ENCODE assay signal across 14 mouse cellular contexts in the genomic region with DNA sequence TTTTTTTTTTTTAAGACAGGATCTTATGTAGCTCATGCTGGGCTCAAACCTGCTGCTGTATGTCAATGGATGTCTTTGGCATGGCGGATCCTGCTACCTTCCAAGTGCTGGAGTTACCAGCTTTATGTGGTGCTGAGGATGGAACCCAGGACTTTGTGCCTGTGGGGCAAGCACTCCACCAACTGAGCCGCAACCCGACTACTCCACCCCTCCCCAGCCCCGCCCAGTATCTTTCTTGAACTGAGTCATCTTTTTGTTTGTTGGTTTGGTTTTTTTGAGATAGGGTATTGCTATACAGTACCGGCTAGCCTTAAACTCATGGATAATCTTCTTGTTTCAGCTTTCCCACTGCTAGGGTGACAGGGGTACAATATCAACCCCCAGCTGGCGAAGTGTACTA. TPM values are rescaled to one million over a fixed set of nuclear protein-coding genes. Genes with fewer than 3 reads are reported as not detected.
DNase-seq lines count a peak whose midpoint lies in the region; ATAC-seq and TF ChIP-seq lines count a peak whose summit lies in the region.
"Had no signal": no experiment of that assay in that cellular context is flagged by ENCODE, and none has a peak within 500 bp of the region (broad histone marks: within the 10 kb centered on the region; RNA-seq: fewer than 3 reads in every experiment).

No protein-coding gene starts in this region.

- H3K27ac ChIP-seq in hindbrain, postnatal 0 days, result no peak overlapping the region
- no peak overlapping the region for H3K27ac ChIP-seq in hindbrain, embryonic 13.5 days
- H3K27ac ChIP-seq in brown adipose tissue, adult 24 weeks (replicated peaks; ENCODE audit: low read depth, low read length), result no peak overlapping the region
- peak overlapping the region; percentile 40; the same call in 1 of the 2 replicates for H3K27ac ChIP-seq in liver, embryonic 11.5 days (ENCODE audit: low read depth, low read length)
- no peak overlapping the region for H3K27ac ChIP-seq in forebrain, postnatal 0 days (ENCODE audit: low read depth, low read length)
- H3K27ac ChIP-seq: embryonic facial prominence, embryonic 15.5 days had no signal

- H3K27me3 ChIP-seq in erythroblast, embryonic 14.5 days (ENCODE audit: control insufficient read depth), result no peaks in the 10 kb centered on the region
- H3K27me3 ChIP-seq in hindbrain, postnatal 0 days (ENCODE audit: insufficient read depth, low read length), result no peaks in the 10 kb centered on the region
- no peaks in the 10 kb centered on the region for H3K27me3 ChIP-seq in hindbrain, embryonic 13.5 days
- no peaks in the 10 kb centered on the region for H3K27me3 ChIP-seq in liver, embryonic 11.5 days (replicated peaks; ENCODE audit: control insufficient read depth, insufficient read depth, low read length)
- H3K27me3 ChIP-seq in forebrain, postnatal 0 days (ENCODE audit: insufficient read depth, low read length), result no peaks in the 10 kb centered on the region
- H3K27me3 ChIP-seq: embryonic facial prominence, embryonic 15.5 days had no signal

- WGBS in hindbrain, postnatal 0 days, result 96% methylated on average over 6 of the region's 6 CpGs
- WGBS in hindbrain, embryonic 13.5 days, result 95% methylated on average over 6 of the region's 6 CpGs
- WGBS in liver, embryonic 11.5 days, result 65% methylated on average over 6 of the region's 6 CpGs
- 93% methylated on average over 6 of the region's 6 CpGs for WGBS in forebrain, postnatal 0 days

- H3K9ac ChIP-seq in hindbrain, postnatal 0 days (replicated peaks; ENCODE audit: low read length), result no peak overlapping the region
- H3K9ac ChIP-seq in hindbrain, embryonic 13.5 days, result no peak overlapping the region
- no peak overlapping the region for H3K9ac ChIP-seq in liver, embryonic 11.5 days (ENCODE audit: low read depth, low read length)
- H3K9ac ChIP-seq in forebrain, postnatal 0 days, result no peak overlapping the region
- H3K9ac ChIP-seq: embryonic facial prominence, embryonic 15.5 days had no signal

- peak overlapping the region; percentile 83 for H3K4me3 ChIP-seq in erythroblast, embryonic 14.5 days (replicated peaks)
- H3K4me3 ChIP-seq in hindbrain, postnatal 0 days (ENCODE audit: low read length), result no peak overlapping the region
- H3K4me3 ChIP-seq in hindbrain, embryonic 13.5 days, result no peak overlapping the region
- H3K4me3 ChIP-seq in brown adipose tissue, adult 24 weeks (ENCODE audit: insufficient read depth, low read depth, low read length), result peak overlapping the region; percentile 85; the same call in 1 of the 2 replicates
- peak overlapping the region; percentile 78 for H3K4me3 ChIP-seq in liver, embryonic 11.5 days (ENCODE audit: low read depth, low read length)
- no peak overlapping the region for H3K4me3 ChIP-seq in forebrain, postnatal 0 days (ENCODE audit: low read depth, low read length)

- DNase-seq in hindbrain, postnatal 0 days (ENCODE audit: low spot score), result no peak
- no peak for DNase-seq in liver, embryonic 11.5 days (ENCODE audit: low spot score)
- no peak for DNase-seq in urinary bladder, postnatal 14 days (ENCODE audit: low spot score)
- DNase-seq in forebrain, postnatal 0 days, result no peak
- DNase-seq: adrenal gland, postnatal 10 days; cerebellum, adult 18-20 months; kidney, adult 9 months; lung, adult 18-20 months; thymus, postnatal 4 days had no signal

- TF ChIP-seq CTCF in hindbrain, postnatal 0 days (IDR thresholded peaks at IDR 0.05; ENCODE audit: low read depth), result no peak
- no peak for TF ChIP-seq CTCF in forebrain, postnatal 0 days (IDR thresholded peaks at IDR 0.05; ENCODE audit: low read depth)

- no peak for ATAC-seq in erythroblast, adult 5-6 weeks (replicated peaks; ENCODE audit: low FRiP score, poor library complexity, severe bottlenecking)
- ATAC-seq in hindbrain, postnatal 0 days, result no peak
- no peak for ATAC-seq in hindbrain, embryonic 13.5 days (ENCODE audit: low FRiP score)
- peak; percentile 46 for ATAC-seq in liver, embryonic 11.5 days (replicated peaks; ENCODE audit: low FRiP score)
- ATAC-seq in forebrain, postnatal 0 days, result no peak

- peaks cover 67% of the 10 kb centered on the region for H3K36me3 ChIP-seq in erythroblast, embryonic 14.5 days (ENCODE audit: control insufficient read depth)
- peaks cover 27% of the 10 kb centered on the region for H3K36me3 ChIP-seq in hindbrain, postnatal 0 days (ENCODE audit: insufficient read depth, low read length)
- peaks cover 46% of the 10 kb centered on the region for H3K36me3 ChIP-seq in hindbrain, embryonic 13.5 days
- H3K36me3 ChIP-seq in liver, embryonic 11.5 days (ENCODE audit: control insufficient read depth, insufficient read depth, low read length), result peaks cover 29% of the 10 kb centered on the region
- H3K36me3 ChIP-seq in forebrain, postnatal 0 days (ENCODE audit: insufficient read depth), result peaks cover 38% of the 10 kb centered on the region

- H3K4me2 ChIP-seq in hindbrain, postnatal 0 days (ENCODE audit: low read depth, low read length), result 0 out of 2 replicates have a peak overlapping the region, but pooled peaks have one; percentile 90
- no peak overlapping the region for H3K4me2 ChIP-seq in hindbrain, embryonic 13.5 days
- H3K4me2 ChIP-seq in liver, embryonic 11.5 days, result peak overlapping the region; percentile 97
- no peak overlapping the region for H3K4me2 ChIP-seq in forebrain, postnatal 0 days (ENCODE audit: low read depth)

- H3K9me3 ChIP-seq in erythroblast, embryonic 14.5 days (ENCODE audit: control insufficient read depth, low read length), result no peaks in the 10 kb centered on the region
- no peaks in the 10 kb centered on the region for H3K9me3 ChIP-seq in hindbrain, postnatal 0 days (ENCODE audit: low read length)
- H3K9me3 ChIP-seq in hindbrain, embryonic 13.5 days, result no peaks in the 10 kb centered on the region
- no peaks in the 10 kb centered on the region for H3K9me3 ChIP-seq in liver, embryonic 11.5 days (ENCODE audit: control insufficient read depth, low read length)
- H3K9me3 ChIP-seq in forebrain, postnatal 0 days (ENCODE audit: low read length), result no peaks in the 10 kb centered on the region
- H3K9me3 ChIP-seq: embryonic facial prominence, embryonic 15.5 days had no signal

- H3K4me1 ChIP-seq in erythroblast, embryonic 14.5 days (ENCODE audit: control insufficient read depth), result peaks cover 35% of the 10 kb centered on the region
- H3K4me1 ChIP-seq in hindbrain, postnatal 0 days (ENCODE audit: insufficient read depth, low read length), result peaks cover 16% of the 10 kb centered on the region
- H3K4me1 ChIP-seq in hindbrain, embryonic 13.5 days (replicated peaks), result peaks cover 23% of the 10 kb centered on the region
- H3K4me1 ChIP-seq in brown adipose tissue, adult 24 weeks (ENCODE audit: control insufficient read depth, insufficient read depth, insufficient read length, low read length), result no peaks in the 10 kb centered on the region; the same call in 1 of the 2 replicates
- H3K4me1 ChIP-seq in liver, embryonic 11.5 days (replicated peaks; ENCODE audit: control insufficient read depth, insufficient read depth, low read length), result peaks cover 19% of the 10 kb centered on the region
- peaks cover 14% of the 10 kb centered on the region; the same call in 1 of the 2 replicates for H3K4me1 ChIP-seq in forebrain, postnatal 0 days (ENCODE audit: insufficient read depth)

RNA-seq across cellular contexts. Expression of a gene that starts 2.4 kb away (rescaled TPM):
- 8.3 and 21.1 TPM in 2 replicates for polyA plus RNA-seq in erythroblast, embryonic 14.5 days (2012)
- total RNA-seq in erythroblast, adult 5-6 weeks (2015; ENCODE audit: low replicate concordance), result 78.0 and 168 TPM in 2 replicates
- total RNA-seq in erythroblast, adult 5-6 weeks (2017; ENCODE audit: low replicate concordance), result 43.4 and 55.3 TPM in 2 replicates
- 116 and 144 TPM in 2 replicates for total RNA-seq in hindbrain, postnatal 0 days (2014; rRNA removed)
- 727 and 733 TPM in 2 replicates for polyA plus RNA-seq in hindbrain, postnatal 0 days (2015; fragmentation: Nextera tagmentation; extraction: Ambion mirVana)
- 693 and 710 TPM in 2 replicates for polyA plus RNA-seq in hindbrain, embryonic 13.5 days (2015; fragmentation: Nextera tagmentation; extraction: Ambion mirVana)
- 3,242 and 3,801 TPM in 2 replicates for polyA plus RNA-seq in brown adipose tissue, adult 24 weeks (2012; ENCODE audit: insufficient read depth, insufficient read length, missing spikeins)
- polyA plus RNA-seq in liver, embryonic 11.5 days (2014; fragmentation: Nextera tagmentation; extraction: Ambion mirVana), result 528 and 573 TPM in 2 replicates
- 139 and 295 TPM in 2 replicates for total RNA-seq in forebrain, postnatal 0 days (2014; rRNA removed)
- polyA plus RNA-seq in forebrain, postnatal 0 days (2015; fragmentation: Nextera tagmentation; extraction: Ambion mirVana), result 570 and 702 TPM in 2 replicates

RNA-seq across cellular contexts. Expression of a gene that starts 12.3 kb away (rescaled TPM):
- 1.3 and 2.0 TPM in 2 replicates for polyA plus RNA-seq in erythroblast, embryonic 14.5 days (2012)
- total RNA-seq in erythroblast, adult 5-6 weeks (2015; ENCODE audit: low replicate concordance), result 10.6 and 12.3 TPM in 2 replicates
- 38.9 and 39.4 TPM in 2 replicates for total RNA-seq in erythroblast, adult 5-6 weeks (2017; ENCODE audit: low replicate concordance)
- total RNA-seq in hindbrain, postnatal 0 days (2014; rRNA removed), result 7.4 and 8.6 TPM in 2 replicates
- 11.3 and 12.5 TPM in 2 replicates for polyA plus RNA-seq in hindbrain, postnatal 0 days (2015; fragmentation: Nextera tagmentation; extraction: Ambion mirVana)
- polyA plus RNA-seq in hindbrain, embryonic 13.5 days (2015; fragmentation: Nextera tagmentation; extraction: Ambion mirVana), result 13.6 and 15.6 TPM in 2 replicates
- polyA plus RNA-seq in brown adipose tissue, adult 24 weeks (2012; ENCODE audit: insufficient read depth, insufficient read length, missing spikeins), result 5.2 and 8.1 TPM in 2 replicates
- 5.9 and 7.3 TPM in 2 replicates for polyA plus RNA-seq in liver, embryonic 11.5 days (2014; fragmentation: Nextera tagmentation; extraction: Ambion mirVana)
- total RNA-seq in forebrain, postnatal 0 days (2014; rRNA removed), result 15.6 and 16.0 TPM in 2 replicates
- polyA plus RNA-seq in forebrain, postnatal 0 days (2015; fragmentation: Nextera tagmentation; extraction: Ambion mirVana), result 11.7 TPM in 2 replicates

RNA-seq across cellular contexts. Expression of a gene that starts 14.9 kb away (rescaled TPM):
- polyA plus RNA-seq in erythroblast, embryonic 14.5 days (2012), result 0.13 and 0.15 TPM in 2 replicates
- 4.4 TPM in 1 of 2 replicates, not detected in the other for total RNA-seq in erythroblast, adult 5-6 weeks (2015; ENCODE audit: low replicate concordance)
- total RNA-seq in erythroblast, adult 5-6 weeks (2017; ENCODE audit: low replicate concordance), result 3.9 and 8.9 TPM in 2 replicates
- total RNA-seq in hindbrain, postnatal 0 days (2014; rRNA removed), result 14.7 and 15.3 TPM in 2 replicates
- 11.1 and 12.4 TPM in 2 replicates for polyA plus RNA-seq in hindbrain, postnatal 0 days (2015; fragmentation: Nextera tagmentation; extraction: Ambion mirVana)
- polyA plus RNA-seq in hindbrain, embryonic 13.5 days (2015; fragmentation: Nextera tagmentation; extraction: Ambion mirVana), result 14.8 and 17.1 TPM in 2 replicates
- polyA plus RNA-seq in brown adipose tissue, adult 24 weeks (2012; ENCODE audit: insufficient read depth, insufficient read length, missing spikeins), result 9.5 and 10.1 TPM in 2 replicates
- 10.3 TPM in 2 replicates for polyA plus RNA-seq in liver, embryonic 11.5 days (2014; fragmentation: Nextera tagmentation; extraction: Ambion mirVana)
- total RNA-seq in forebrain, postnatal 0 days (2014; rRNA removed), result 16.2 and 18.6 TPM in 2 replicates
- polyA plus RNA-seq in forebrain, postnatal 0 days (2015; fragmentation: Nextera tagmentation; extraction: Ambion mirVana), result 11.3 and 12.2 TPM in 2 replicates

RNA-seq across cellular contexts. Expression of a gene that starts 22.4 kb away (rescaled TPM):
- polyA plus RNA-seq in erythroblast, embryonic 14.5 days (2012), result 7.8 and 8.9 TPM in 2 replicates
- total RNA-seq in erythroblast, adult 5-6 weeks (2015; ENCODE audit: low replicate concordance), result 8.1 and 11.1 TPM in 2 replicates
- 15.1 and 17.0 TPM in 2 replicates for total RNA-seq in erythroblast, adult 5-6 weeks (2017; ENCODE audit: low replicate concordance)
- 33.1 and 48.1 TPM in 2 replicates for total RNA-seq in hindbrain, postnatal 0 days (2014; rRNA removed)
- 37.8 and 40.1 TPM in 2 replicates for polyA plus RNA-seq in hindbrain, postnatal 0 days (2015; fragmentation: Nextera tagmentation; extraction: Ambion mirVana)
- polyA plus RNA-seq in hindbrain, embryonic 13.5 days (2015; fragmentation: Nextera tagmentation; extraction: Ambion mirVana), result 52.3 and 53.4 TPM in 2 replicates
- 7.7 and 10.4 TPM in 2 replicates for polyA plus RNA-seq in brown adipose tissue, adult 24 weeks (2012; ENCODE audit: insufficient read depth, insufficient read length, missing spikeins)
- 38.6 and 44.1 TPM in 2 replicates for polyA plus RNA-seq in liver, embryonic 11.5 days (2014; fragmentation: Nextera tagmentation; extraction: Ambion mirVana)
- 47.9 and 52.7 TPM in 2 replicates for total RNA-seq in forebrain, postnatal 0 days (2014; rRNA removed)
- 38.1 and 39.2 TPM in 2 replicates for polyA plus RNA-seq in forebrain, postnatal 0 days (2015; fragmentation: Nextera tagmentation; extraction: Ambion mirVana)

RNA-seq across cellular contexts. Expression of a gene that starts 22.5 kb away (rescaled TPM):
- 1.1 and 1.3 TPM in 2 replicates for polyA plus RNA-seq in erythroblast, embryonic 14.5 days (2012)
- total RNA-seq in erythroblast, adult 5-6 weeks (2015; ENCODE audit: low replicate concordance), result 2.7 and 4.8 TPM in 2 replicates
- 6.8 and 10.1 TPM in 2 replicates for total RNA-seq in erythroblast, adult 5-6 weeks (2017; ENCODE audit: low replicate concordance)
- 27.8 and 28.6 TPM in 2 replicates for total RNA-seq in hindbrain, postnatal 0 days (2014; rRNA removed)
- polyA plus RNA-seq in hindbrain, postnatal 0 days (2015; fragmentation: Nextera tagmentation; extraction: Ambion mirVana), result 16.9 and 17.5 TPM in 2 replicates
- 20.9 and 22.4 TPM in 2 replicates for polyA plus RNA-seq in hindbrain, embryonic 13.5 days (2015; fragmentation: Nextera tagmentation; extraction: Ambion mirVana)
- polyA plus RNA-seq in brown adipose tissue, adult 24 weeks (2012; ENCODE audit: insufficient read depth, insufficient read length, missing spikeins), result 17.8 and 18.9 TPM in 2 replicates
- polyA plus RNA-seq in liver, embryonic 11.5 days (2014; fragmentation: Nextera tagmentation; extraction: Ambion mirVana), result 15.7 and 17.6 TPM in 2 replicates
- 30.1 and 32.6 TPM in 2 replicates for total RNA-seq in forebrain, postnatal 0 days (2014; rRNA removed)
- 20.4 and 21.7 TPM in 2 replicates for polyA plus RNA-seq in forebrain, postnatal 0 days (2015; fragmentation: Nextera tagmentation; extraction: Ambion mirVana)

Comparison
In these comparisons a context has a peak if more than half of its experiments do, and no peak if none do; other contexts are left out.
1. H3K4me2 ChIP-seq: peak in hindbrain, postnatal 0 days (single experiment) and liver, embryonic 11.5 days (single experiment); none in hindbrain, embryonic 13.5 days (single experiment) and forebrain, postnatal 0 days (single experiment).
2. H3K4me3 ChIP-seq: peak in erythroblast, embryonic 14.5 days (single experiment), brown adipose tissue, adult 24 weeks (single experiment) and liver, embryonic 11.5 days (single experiment); none in hindbrain, postnatal 0 days (single experiment), hindbrain, embryonic 13.5 days (single experiment) and forebrain, postnatal 0 days (single experiment).
3. RNA of a gene that starts 2.4 kb away (polyA plus RNA-seq): 3,242 to 3,801 TPM in brown adipose tissue, adult 24 weeks, 727 to 733 TPM in hindbrain, postnatal 0 days, 693 to 710 TPM in hindbrain, embryonic 13.5 days, 528 to 573 TPM in liver, embryonic 11.5 days and 570 to 702 TPM in forebrain, postnatal 0 days; 8.3 to 21.1 TPM in erythroblast, embryonic 14.5 days; every median in the first group is over 10 times any median in the second.